Mouse (Mus musculus): ENCODE data around the gene Arhgef3. TPM values are rescaled to one million over a fixed set of nuclear protein-coding genes. Genes with fewer than 3 reads are reported as not detected.

Arhgef3 gene
- polyA plus RNA-seq, 3 experiments from 2014 or later, result 90.3 to 168 (median 160) TPM

DNA sequence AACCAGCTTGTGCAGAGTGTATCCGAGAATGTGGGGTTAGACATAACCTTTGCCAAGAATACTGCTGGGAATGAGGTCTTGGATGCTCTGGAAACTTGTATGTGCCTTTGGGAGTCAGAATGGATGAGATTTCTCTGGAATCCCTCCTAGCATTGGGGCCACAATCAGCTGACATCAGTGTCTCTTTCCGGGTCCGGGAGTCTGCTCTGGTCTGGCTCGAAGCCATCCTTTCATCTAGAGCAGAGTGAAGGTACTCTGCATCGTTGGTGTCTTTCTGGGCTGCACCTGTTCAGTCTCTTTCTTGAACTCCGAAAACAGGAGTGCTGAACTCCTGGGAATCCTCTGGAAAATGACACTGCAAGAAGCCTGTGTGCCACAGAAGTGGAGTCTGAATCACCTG lies 1.3 kb downstream of the Arhgef3 start:
- no peak for ATAC-seq

DNA sequence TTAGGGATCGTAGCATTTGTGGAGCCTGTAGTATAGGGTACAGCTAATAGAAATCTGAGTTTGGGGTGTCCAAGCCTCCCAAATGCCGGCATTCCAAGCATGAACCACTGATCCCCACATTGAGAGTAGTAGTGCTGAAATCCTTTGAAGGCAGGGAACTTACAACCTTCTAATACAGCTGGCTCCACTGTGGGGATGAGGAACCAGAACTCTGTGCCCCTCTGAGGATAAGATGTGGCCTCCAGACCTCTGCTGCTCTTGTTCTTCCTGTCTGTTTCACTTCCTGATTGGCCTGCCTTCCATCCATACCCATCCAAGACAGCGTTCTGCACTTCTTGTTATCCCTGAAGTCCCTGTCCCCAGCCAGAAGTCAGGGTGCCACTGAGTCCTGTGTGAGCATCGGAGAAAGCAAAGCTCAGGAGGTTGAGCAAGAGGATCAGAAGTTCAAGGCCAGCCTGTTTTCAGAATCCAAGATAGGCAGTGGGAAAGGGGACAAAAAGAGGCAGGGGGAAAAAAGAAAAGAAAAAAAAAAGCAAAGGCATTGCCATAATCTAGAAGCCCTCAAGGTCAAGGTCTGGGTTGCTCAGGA lies 2.0 kb downstream of the Arhgef3 start:
- ATAC-seq, result no peak

DNA sequence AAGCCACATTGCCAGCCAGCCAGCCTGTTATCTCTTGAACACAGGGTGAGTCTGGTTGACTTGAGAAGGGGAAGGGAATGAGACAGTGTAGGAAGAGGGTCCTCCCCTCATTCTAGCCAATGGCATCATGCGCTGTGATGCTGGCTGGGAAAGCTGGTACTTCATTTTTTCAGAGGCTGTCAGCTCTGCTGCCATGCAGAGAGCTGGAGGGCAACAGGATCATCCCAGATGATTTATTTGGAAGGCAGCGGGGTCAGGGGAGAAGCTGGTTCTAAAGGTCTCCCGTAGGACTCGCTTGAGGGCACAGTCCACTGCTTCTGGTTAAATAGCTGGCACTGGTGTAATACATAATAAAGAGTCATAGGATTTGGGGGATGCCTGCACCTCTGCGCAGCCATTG lies 3.8 kb downstream of the Arhgef3 start:
- no peak for ATAC-seq

DNA sequence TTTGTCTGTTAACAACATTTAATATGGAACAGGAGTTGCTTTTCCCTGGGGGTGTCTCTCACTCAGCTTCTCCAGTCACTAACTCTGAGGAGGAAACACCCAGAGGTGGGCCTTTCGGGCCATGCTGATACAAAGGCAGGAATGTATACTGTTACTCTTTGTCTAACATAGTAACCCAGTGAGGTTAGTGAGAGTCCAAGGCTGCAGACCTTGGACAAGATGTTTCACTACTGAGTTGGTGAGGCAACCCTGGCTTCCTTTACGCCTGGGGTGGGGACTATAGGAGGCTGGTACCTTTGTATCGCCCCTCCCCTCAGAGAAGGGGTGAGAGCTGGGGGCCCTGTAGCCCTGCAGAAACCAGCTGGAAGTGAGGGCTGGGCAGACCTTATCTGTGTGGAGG lies 7.9 kb downstream of the Arhgef3 start:
- no peak for ATAC-seq

DNA sequence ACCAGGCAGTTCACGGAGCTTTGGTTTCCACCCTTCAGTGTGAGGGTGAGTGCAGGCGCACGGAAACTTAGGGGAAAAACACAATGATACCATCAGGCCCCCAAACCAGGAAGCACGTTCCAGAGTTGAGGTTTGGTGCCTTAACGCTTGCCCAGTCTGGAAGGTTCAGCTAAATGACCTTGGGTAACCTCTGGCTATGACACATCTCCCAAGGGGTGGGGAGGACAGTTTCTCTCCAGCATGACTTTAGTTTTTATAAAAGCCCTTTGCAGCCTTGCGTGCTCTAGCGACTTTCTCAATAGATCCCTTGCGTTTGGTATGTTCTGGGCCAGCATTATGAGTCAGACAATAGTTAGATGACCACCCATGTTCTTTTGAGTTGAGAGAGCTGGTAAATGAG lies 8.8 kb downstream of the Arhgef3 start:
- ATAC-seq, result no peak

DNA sequence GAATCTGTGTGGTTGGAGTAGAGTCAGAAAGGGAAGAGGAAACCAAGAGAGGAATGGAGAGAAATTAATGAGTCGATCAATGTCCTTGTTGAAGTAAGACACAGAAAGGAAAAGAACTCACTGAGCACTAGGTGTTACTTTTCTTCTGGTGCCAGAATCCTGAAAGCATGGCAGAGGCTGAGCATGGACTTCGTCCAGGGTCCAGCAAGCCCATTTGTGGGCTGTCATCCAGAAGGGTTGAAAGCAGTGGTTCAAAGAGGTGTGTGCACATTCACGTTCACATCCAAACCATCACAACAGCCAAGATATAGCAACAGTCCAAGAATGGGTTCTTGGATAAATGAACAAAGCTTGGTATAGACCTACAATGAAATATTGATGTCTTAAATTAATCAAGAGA lies 15.3 kb downstream of the Arhgef3 start:
- no peak for ATAC-seq

DNA sequence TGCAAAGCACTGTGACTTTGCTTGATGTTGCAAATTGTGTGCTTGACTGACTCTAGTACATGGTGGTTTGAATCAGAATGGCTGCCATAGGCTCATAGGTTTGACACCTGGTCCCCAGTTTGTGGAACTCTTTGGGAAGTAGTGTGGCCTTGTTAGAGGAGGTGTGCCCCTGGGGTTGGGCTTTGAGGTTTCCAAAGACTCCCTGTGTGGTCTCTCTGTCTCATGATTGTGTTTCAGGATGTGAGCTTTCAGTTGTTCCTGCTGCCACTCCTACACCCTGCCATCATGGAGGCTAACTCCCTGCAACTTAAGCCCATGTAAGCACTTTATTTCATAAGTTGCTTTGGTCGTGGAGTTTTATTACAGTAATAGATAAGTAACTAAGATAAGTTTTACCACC lies 16.0 kb downstream of the Arhgef3 start:
- ATAC-seq, result no peak

DNA sequence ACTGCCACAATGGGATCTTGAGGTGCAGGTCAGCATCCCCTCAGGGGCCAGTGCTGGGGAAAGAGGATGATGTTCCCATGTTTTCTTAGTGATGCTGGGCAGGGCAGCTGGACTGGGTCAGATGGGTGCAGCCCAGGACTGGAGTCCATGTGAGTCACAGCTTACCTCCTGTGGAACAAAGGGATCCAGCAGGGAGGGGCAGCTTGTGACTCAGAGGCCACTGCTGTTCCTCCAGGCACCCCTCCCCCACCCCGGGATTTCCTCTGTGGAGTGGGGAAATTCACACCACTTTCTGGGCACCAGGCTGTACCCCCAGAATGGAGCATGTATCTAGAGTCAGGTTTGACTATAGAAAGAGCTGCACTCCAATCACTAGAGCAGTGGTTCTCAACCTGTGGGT lies 16.8 kb downstream of the Arhgef3 start:
- no peak for ATAC-seq

DNA sequence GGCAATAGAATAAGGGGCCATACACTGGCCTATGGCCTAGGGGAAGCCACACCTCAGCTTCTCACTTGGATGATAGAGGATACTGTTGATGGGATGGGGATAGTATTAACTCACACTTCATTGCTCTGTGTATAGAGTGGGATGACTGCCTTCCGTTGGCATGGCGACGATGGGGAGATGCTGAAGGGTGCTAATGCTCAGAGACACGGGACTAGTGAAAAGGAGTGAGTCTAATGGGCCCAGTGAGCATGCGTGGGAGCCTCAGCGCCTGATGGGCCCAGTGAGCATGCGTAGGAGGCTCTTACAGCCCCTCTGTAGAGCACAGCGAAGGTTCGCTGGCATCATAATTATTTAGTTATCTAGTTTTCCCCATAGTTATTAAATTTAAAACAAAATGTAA lies 24.2 kb downstream of the Arhgef3 start:
- no peak for ATAC-seq

DNA sequence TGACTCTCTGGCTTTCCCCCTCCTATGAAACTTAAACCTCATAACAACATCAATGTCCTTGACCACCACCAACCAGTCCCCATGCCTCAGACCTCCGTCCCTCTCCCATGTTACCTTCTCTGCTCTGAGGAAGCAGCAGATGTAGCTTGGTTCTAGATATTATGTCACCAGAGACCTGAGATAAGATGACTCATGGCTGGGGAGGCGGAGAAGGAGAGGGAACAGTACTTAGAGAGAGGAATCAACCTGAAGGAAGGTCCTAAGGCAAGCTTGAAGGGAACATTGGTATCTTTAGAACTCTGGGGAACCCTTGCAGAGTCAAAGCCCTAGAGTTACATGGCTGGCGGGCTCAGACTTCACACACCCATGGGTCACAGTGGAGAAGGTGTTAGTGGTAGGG lies 25.3 kb downstream of the Arhgef3 start:
- no peak for ATAC-seq

DNA sequence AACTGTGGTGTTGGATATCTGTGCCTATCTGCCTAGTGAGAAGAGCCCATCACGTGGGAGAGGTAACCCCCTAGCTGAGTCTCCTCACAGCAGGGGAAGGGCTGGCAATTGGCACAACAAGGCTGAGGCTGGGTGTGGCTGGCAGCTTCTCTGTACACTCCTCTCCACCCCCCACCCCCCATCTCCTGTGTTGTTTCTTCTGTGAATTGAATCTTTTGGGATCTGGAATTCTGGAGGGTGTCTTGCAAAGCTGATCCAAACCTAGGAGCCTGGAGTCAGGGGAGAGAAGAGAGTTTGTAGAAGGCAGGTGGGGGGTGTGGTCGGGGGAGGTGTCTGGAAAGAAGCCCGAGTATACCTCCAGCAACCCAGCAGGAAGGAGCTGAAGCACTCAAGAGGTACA lies 26.8 kb downstream of the Arhgef3 start:
- no peak for ATAC-seq

DNA sequence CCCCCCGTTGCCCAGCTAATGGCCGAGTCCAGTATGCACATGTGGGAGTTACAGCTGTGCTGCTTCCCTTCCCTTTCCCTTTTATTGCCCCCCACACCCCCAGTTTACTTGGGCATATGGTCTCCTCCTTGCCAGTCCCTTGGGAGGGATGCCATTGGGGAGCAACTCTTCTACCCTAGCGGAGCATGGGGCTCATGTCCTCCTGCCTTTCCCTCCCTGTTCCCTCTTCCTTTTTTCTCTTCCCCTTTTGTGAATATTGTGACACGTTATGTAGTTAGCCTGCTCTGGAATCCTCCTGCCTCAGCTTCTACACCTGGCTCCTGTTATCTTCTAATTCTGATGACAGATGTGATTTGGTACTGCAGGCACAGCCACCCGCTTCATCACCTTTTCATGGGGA lies 28.0 kb downstream of the Arhgef3 start:
- no peak for ATAC-seq

DNA sequence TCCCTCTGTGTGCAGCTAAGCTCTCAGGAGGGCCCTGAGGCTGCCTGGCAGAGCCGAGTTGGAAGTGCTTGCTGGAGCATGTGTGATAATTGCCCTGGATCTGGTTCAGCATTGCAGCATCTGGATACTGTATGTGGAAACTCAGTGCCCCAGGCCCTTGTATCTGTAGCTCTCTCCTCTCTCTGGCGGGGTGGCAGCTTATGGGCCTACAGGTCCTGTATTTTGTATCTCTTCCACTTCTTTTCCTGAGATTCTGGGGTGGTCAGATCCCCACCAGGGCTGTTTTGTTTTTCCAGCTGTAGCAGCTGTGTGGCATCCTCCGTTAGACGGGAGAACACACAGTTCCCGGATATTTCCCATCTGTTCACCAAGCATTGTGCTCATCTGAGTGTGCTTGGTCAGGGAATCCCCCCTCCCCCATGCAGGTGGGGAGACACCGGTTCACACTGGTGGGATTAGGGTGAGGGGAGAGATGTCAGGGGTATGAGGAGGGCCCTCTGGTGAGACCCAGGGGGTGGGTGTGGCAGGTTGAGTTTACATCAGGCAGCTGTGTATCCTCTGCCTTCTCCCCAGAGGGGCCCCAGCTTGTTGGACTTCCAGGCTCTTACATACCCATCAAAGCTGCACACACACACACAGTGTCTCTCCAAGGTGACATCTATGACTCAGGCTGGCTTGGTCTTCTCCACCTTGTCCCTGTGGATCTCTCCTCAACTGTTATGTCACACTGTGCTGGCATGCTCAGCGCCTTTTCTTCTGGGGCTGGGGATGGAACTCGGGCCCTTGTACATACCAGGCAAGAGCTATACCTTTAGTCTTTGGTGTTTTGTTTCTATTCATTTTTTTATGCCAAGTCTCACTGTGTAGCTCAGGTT lies 30.7 kb downstream of the Arhgef3 start:
- no peak for ATAC-seq

DNA sequence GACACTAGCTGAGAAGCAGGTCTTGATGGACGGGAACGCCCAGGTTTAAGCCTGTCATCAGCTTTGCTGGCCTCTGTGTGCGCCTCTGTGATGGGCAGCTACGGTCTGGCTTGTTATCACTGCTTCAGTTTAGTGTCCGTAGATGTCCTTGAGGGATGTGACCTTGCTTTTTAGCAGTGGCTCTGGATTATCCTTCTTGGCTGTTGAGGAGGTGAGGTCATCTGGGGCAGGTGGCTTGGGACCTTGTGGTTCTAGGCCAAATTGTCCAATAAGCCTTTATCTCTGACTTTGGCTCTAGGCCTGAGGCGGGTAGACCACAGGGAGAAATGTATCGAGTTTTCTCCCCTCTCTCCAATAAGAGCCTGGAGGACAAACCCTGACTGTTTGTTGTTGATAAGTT lies 33.0 kb downstream of the Arhgef3 start:
- ATAC-seq, result no peak

DNA sequence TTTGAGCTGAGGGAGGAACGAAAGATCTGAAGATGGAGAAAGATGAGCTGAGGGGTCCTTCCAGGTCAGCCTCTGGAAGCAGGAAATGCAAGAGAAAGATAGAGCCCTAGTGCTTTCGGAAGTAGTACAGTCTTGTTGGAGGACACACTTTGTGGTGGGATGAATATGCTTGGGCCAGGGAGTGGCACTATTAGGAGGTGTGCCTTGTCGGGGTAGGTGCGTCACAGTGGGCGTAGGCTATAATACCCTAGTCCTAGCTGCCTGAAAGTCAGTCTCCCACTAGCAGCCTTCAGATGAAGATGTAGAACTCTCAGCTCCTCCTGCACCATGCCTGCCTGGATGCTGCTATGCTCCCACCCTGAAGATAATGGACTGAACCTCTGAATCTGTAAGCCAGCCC lies 34.7 kb downstream of the Arhgef3 start:
- no peak for ATAC-seq

DNA sequence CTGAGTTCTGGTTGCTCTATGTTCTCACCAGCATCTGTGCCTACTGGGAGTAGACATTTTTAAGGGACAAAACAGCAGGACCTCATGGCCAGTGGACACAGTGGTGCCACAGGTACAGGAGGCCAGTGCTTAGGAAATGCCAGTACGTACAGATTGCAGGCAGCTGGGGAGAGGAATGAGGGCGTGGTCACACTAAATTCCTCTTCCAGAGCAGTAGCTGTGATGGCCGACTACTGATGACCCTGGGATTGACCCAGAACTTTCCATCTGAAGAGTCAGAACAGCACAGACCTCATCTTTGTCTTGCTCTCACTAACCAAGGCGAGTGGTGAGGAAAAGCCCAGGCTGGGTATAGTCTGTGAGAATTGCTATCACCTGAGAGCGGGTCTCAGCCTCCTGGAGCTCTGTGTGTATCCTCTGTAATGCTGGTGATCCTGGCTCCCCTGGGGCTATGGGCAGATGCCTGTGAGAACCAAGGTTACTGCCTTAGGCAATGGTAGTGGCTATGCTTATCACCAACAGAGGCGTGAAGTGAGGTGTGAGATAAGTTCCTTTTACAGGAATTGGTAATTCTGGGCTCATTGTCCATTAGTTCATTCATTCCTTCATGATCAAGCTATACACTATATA lies 35.4 kb downstream of the Arhgef3 start:
- no peak for ATAC-seq

DNA sequence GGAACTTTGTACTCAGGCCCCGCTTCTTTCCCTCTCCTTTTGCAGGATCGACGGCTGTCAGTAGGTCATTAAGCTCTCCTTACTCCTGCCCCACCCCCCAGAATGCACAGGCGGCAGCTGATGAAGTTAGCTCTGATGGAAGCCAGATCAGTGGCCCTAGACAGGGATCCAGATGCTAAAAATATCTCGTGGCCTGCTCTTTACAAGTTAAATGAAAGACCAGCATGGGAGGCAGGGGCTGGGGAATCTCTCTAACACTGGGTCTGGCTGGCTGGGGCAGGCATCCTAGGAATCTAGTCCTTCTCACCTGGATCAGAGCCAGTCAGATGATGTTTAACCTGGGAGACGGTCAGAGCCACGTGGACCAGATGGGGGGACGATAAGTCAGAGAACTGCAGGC lies 36.7 kb downstream of the Arhgef3 start:
- ATAC-seq, result no peak

DNA sequence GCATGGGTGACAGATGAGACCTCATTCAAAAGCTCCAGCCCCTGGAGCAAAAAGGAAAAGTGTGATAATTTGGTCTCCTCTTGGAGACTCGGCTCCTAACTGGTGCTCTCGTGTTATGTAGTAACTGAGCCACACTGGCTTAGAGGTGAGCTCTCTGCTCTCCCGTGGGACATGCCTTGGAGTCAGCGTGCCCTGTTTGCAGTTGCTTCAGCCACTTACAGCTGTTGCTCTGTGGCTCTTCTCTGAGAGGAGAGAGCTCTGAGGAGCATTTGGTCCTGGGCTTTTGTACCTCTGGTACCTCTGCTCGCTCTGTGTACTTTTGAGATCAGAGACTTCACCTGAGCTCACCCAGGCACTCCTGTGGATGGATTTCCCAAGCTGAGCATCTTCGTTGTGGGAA lies 40.4 kb downstream of the Arhgef3 start:
- ATAC-seq, result no peak

DNA sequence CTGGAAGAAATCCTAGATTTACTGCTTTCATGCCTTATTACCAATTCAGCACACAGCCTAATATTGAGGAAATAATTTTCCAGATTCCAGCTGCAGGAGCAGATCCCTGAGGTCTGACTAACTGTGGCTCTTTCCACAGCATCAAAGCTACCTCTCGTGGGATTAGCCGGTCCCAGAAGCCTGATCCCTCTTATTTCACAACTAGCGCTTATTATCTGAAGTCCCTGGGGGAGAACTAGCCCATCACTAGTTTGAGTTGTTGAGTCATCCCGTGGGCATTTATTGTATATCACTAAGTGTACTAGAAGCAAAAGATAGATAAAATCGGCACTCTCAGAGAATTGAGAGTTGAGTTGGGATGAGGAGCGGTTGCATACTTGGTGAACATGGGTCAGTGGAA lies 41.3 kb downstream of the Arhgef3 start:
- no peak for ATAC-seq

DNA sequence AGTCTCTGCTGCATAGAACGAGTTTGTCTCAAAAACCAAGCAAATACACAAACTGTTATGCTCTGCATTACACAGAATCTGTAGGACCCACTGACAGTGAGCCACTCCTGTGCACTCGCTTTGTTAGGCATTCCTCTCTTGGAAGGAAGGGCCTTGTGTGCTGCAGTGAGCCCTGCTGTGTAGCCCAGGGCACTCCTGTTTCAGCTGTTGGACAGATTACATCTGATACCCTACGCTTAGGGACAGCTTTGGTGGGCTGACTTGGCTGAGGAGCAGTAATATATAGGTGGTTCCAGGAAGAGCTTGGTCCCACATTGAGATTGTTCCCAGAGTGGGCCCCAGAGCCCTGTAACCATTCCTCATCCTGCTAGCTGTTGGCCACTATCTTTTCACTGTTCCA lies 43.4 kb downstream of the Arhgef3 start:
- no peak for ATAC-seq

DNA sequence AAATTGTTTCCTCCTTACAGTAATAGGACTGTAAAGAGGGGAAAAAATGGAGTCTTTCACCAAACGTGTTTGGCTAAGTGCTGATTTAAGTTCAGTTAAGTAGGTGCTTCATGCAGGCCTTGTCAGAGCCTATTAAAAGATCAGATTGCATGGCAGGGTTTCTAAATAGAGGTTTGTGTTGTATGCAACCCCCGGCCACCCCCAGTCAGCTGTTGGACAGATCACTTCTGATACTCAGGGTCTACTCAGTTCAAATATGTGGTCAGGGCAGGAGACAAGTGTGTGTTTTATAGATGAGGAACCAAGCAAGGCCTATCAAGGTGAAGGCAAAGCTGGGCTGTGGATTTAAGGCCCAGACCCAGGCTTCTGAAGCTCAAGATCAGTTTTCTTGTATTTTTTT lies 44.1 kb downstream of the Arhgef3 start:
- no peak for ATAC-seq

DNA sequence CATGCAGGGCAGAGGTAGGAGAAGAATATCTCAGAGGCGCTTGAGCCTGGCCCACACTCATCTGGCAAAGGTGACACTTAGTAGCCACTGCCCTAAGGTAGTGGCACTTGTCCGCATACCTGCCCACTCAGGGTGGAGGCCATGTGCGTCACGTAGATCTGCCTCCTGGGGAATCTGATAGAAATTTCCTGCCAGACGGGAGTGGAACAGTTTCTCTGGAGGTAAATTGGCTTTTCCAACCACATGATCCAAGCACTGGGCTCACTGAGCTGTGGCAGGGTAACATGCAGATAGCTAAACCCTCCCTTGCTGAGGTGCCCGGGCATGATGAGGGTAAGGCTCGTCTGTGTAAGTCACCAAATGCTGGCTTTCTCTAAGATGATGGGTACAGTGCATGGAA lies 46.1 kb downstream of the Arhgef3 start:
- no peak for ATAC-seq

DNA sequence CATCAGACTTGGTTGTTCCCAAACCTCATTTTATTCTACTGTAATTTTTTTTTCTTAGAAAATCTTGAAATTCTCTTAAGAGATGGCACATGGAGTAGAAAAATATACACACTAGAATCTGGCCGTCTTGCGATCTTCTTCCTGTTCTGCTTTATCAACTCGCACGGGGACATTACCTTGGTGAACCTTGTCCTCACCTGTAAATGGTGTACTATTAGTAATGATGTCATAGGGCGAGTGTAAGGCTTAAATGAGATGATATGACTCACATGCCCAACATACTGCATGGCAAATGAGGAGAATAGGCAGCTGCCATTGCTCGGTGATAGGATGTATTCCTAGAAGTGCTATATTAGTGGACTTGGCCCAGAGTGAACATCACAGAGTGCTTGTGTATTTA lies 49.9 kb downstream of the Arhgef3 start:
- no peak for ATAC-seq

DNA sequence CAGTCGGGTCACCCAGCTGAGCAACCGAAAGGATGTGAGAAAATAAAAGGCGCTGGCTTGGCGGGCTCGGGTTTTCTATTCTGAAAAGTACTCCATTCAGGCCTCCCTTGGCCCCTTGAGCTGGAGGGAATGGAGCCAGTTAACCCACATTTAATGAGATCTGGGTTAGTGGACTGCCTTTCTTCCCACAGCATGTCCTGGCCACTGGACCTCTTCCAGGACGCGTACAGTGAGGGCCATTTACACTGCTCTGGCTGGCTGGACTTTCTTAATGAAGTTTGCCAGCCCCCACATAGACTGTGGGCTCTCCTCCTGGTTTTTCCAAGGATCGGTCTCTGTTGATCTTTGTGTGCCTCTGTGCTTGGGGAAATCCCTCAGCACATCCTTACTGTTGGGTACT lies 52.1 kb downstream of the Arhgef3 start:
- no peak for ATAC-seq

All from inflammation-experienced regulatory T-cells, adult 6 months (primary cell).